Mouse (Mus musculus) neural tube, embryonic 10.5 days (tissue): ENCODE data around the gene Olfr281.
"Not testable (repeated sequence)": the region's sequence is repeated elsewhere in the genome, so short reads cannot be mapped to it uniquely, and the experiment has no call there.

ENCODE experiments used
- DNase-seq: peaks from one replicate; pipeline ENCODE4 v3.0.0-alpha.2; 2017; ENCODE audit warnings: low spot score; ENCODE audit errors: extremely low spot score

Gene Olfr281

GRCm38 (mm10) chr15:98452288-98452687 lies at the start of gene Olfr281:
Gene Olfr281, plus strand, starts transcription at chr15:98452588.
- no peak for DNase-seq

- no peak for DNase-seq
These were observed 43.9 kb upstream of the Olfr281 start for GRCm38 (mm10) chr15:98408406-98409060.

GRCm38 (mm10) chr15:98409635-98410034 lies 42.8 kb upstream of the Olfr281 start:
- DNase-seq: no peak

- DNase-seq: no peak
These were observed 42.1 kb upstream of the Olfr281 start for GRCm38 (mm10) chr15:98410249-98410648.

GRCm38 (mm10) chr15:98415996-98416395 lies 36.4 kb upstream of the Olfr281 start:
- DNase-seq: no peak

- DNase-seq: not testable (repeated sequence)
These were observed 35.6 kb upstream of the Olfr281 start for GRCm38 (mm10) chr15:98416802-98417201.

GRCm38 (mm10) chr15:98417285-98417684 lies 35.1 kb upstream of the Olfr281 start:
- not testable (repeated sequence) for DNase-seq

- no peak for DNase-seq
These were observed 34.3 kb upstream of the Olfr281 start for GRCm38 (mm10) chr15:98418096-98418495.

- no peak for DNase-seq
These were observed 31.5 kb upstream of the Olfr281 start for GRCm38 (mm10) chr15:98420897-98421296.

- peak; percentile 21 for DNase-seq
These were observed 28.1 kb upstream of the Olfr281 start for GRCm38 (mm10) chr15:98424326-98424725.

GRCm38 (mm10) chr15:98424753-98425152 lies 27.6 kb upstream of the Olfr281 start:
- no peak for DNase-seq

- no peak for DNase-seq
These were observed 27.2 kb upstream of the Olfr281 start for GRCm38 (mm10) chr15:98425188-98425587.

- not testable (repeated sequence) for DNase-seq
These were observed 21.5 kb upstream of the Olfr281 start, which contains the start of gene Olfr282 for GRCm38 (mm10) chr15:98430925-98431324. Gene Olfr282, plus strand, starts transcription at chr15:98431225.

GRCm38 (mm10) chr15:98444561-98444960 lies 7.8 kb upstream of the Olfr281 start:
- no peak for DNase-seq

- DNase-seq: no peak
These were observed 3.9 kb upstream of the Olfr281 start for GRCm38 (mm10) chr15:98448521-98448920.

GRCm38 (mm10) chr15:98469596-98469995 lies 17.2 kb downstream of the Olfr281 start, which contains the start of gene OR5BS1P:
Gene OR5BS1P, plus strand, starts transcription at chr15:98469896.
- no peak for DNase-seq

- DNase-seq: no peak
These were observed 19.2 kb downstream of the Olfr281 start for GRCm38 (mm10) chr15:98471539-98471938.

GRCm38 (mm10) chr15:98474958-98475357 lies 22.6 kb downstream of the Olfr281 start:
- no peak for DNase-seq

GRCm38 (mm10) chr15:98475382-98475781 lies 23.0 kb downstream of the Olfr281 start:
- peak; percentile 28 for DNase-seq

GRCm38 (mm10) chr15:98476281-98476680 lies 23.9 kb downstream of the Olfr281 start:
- no peak for DNase-seq

GRCm38 (mm10) chr15:98479568-98480102 lies 27.2 kb downstream of the Olfr281 start:
- no peak for DNase-seq

- no peak for DNase-seq
These were observed 30.3 kb downstream of the Olfr281 start, which contains the start of gene Lalba for GRCm38 (mm10) chr15:98482701-98483100. Gene Lalba, minus strand, starts transcription at chr15:98482721.
